In the genomic region with DNA sequence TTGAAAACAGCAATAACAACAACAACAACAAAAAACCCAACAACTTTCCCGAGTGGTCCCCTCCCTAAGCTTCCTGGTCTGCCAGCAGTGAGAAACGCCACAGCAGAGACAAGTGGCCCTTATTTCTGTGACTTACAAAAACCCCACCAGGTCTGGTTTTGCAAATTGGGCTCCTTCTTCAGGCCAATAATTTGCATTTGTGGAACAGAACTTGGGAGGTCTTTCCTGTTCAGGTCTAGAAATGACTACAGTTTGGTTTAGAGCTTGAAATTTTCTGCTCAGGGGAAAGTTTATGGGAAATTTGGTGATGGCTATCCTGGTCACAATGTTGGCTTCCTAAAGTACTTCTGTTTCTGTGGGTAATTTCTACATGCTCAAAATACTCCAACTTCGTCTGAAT, we compare ENCODE assay signal across 32 mouse cellular contexts. TPM values are rescaled to one million over a fixed set of nuclear protein-coding genes. Genes with fewer than 3 reads are reported as not detected.
"Had no signal": no experiment of that assay in that cellular context is flagged by ENCODE, and none has a peak within 500 bp of the region (broad histone marks: within the 10 kb centered on the region; RNA-seq: fewer than 3 reads in every experiment).

No protein-coding gene starts in this region.

- H3K36me3 ChIP-seq: embryonic facial prominence, embryonic 10.5 days; embryonic facial prominence, embryonic 12.5 days; embryonic facial prominence, embryonic 13.5 days; embryonic facial prominence, embryonic 15.5 days; forebrain, embryonic 10.5 days; forebrain, embryonic 12.5 days; forebrain, embryonic 15.5 days; heart, embryonic 10.5 days had no signal

- H3K9ac ChIP-seq: embryonic facial prominence, embryonic 12.5 days; embryonic facial prominence, embryonic 13.5 days; embryonic facial prominence, embryonic 15.5 days; forebrain, embryonic 12.5 days; forebrain, embryonic 13.5 days; forebrain, embryonic 15.5 days; forebrain, postnatal 0 days had no signal

- H3K4me3 ChIP-seq: embryonic facial prominence, embryonic 10.5 days; embryonic facial prominence, embryonic 12.5 days; embryonic facial prominence, embryonic 13.5 days; embryonic facial prominence, embryonic 15.5 days; erythroblast, embryonic 14.5 days; forebrain, embryonic 10.5 days; forebrain, embryonic 12.5 days; forebrain, embryonic 13.5 days; forebrain, embryonic 15.5 days; gastrocnemius, adult 2 months; heart, adult 2 months; heart, embryonic 10.5 days had no signal

- H3K27me3 ChIP-seq: embryonic facial prominence, embryonic 15.5 days had no signal

- DNase-seq: cerebellum, adult 9-10 months; cerebellum, adult 9-11 months; cerebellum, postnatal 10 days; cerebellum, postnatal 14 days; cerebellum, postnatal 25 days; cerebellum, postnatal 36 days; embryo, embryonic 11 days; forebrain, postnatal 0 days; gastrocnemius, adult 2 months; gastrocnemius, postnatal 10 days; gastrocnemius, postnatal 14 days; gastrocnemius, postnatal 25 days; gastrocnemius, postnatal 36 days; heart, adult 18-20 months; heart, adult 2 months had no signal

- H3K27ac ChIP-seq: embryonic facial prominence, embryonic 10.5 days; embryonic facial prominence, embryonic 12.5 days; embryonic facial prominence, embryonic 13.5 days; embryonic facial prominence, embryonic 15.5 days; forebrain, embryonic 10.5 days; forebrain, embryonic 12.5 days; forebrain, embryonic 13.5 days; forebrain, embryonic 15.5 days; gastrocnemius, adult 2 months; heart, adult 2 months; heart, embryonic 10.5 days had no signal

- H3K4me1 ChIP-seq: embryonic facial prominence, embryonic 15.5 days; forebrain, embryonic 12.5 days had no signal

- H3K9me3 ChIP-seq: embryonic facial prominence, embryonic 10.5 days; embryonic facial prominence, embryonic 12.5 days; embryonic facial prominence, embryonic 13.5 days; embryonic facial prominence, embryonic 15.5 days; forebrain, embryonic 10.5 days; forebrain, embryonic 12.5 days; forebrain, embryonic 13.5 days; forebrain, embryonic 15.5 days; heart, embryonic 10.5 days had no signal

- H3K4me2 ChIP-seq: embryonic facial prominence, embryonic 12.5 days; embryonic facial prominence, embryonic 13.5 days; embryonic facial prominence, embryonic 15.5 days; forebrain, embryonic 12.5 days; forebrain, embryonic 13.5 days; forebrain, embryonic 15.5 days had no signal

RNA-seq across cellular contexts. Expression of gene Erich6, which starts 59.8 kb away (rescaled TPM):
- total RNA-seq: common myeloid progenitor, adult 5-6 weeks; gastrocnemius, adult 18-20 months; gastrocnemius, adult 2 months; gastrocnemius, adult 8-10 months; gastrocnemius, postnatal 25 days; gastrocnemius, postnatal 36 days; granulocyte monocyte progenitor cell, adult 5-6 weeks; heart, adult 18-20 months; heart, adult 2 months had no signal
- polyA plus RNA-seq: embryonic facial prominence, embryonic 10.5 days; embryonic facial prominence, embryonic 11.5 days; embryonic facial prominence, embryonic 12.5 days; embryonic facial prominence, embryonic 15.5 days; erythroblast, embryonic 14.5 days; forebrain, embryonic 10.5 days; forebrain, embryonic 11.5 days; forebrain, embryonic 16.5 days had no signal
